Mouse (Mus musculus): ENCODE data around the gene Ifngr1. TPM values are rescaled to one million over a fixed set of nuclear protein-coding genes. Genes with fewer than 3 reads are reported as not detected.

Ifngr1 gene
- polyA plus RNA-seq, 1 experiment from 2014 or later, result 23.7 TPM

- WGBS, result 79% methylated on average over 2 of the region's 2 CpGs
- no peak overlapping the region for H3K4me3 ChIP-seq (ENCODE audit: low read depth, low read length)
- H3K27ac ChIP-seq (ENCODE audit: low read depth, low read length), result no peak overlapping the region
- no peak for ATAC-seq (replicated peaks; ENCODE audit: low FRiP score)
- H3K4me1 ChIP-seq (replicated peaks; ENCODE audit: control insufficient read depth, insufficient read depth, low read length), result no peaks in the 10 kb centered on the region
- no peaks in the 10 kb centered on the region for H3K9me3 ChIP-seq (ENCODE audit: control insufficient read depth, low read length)
- no peak for DNase-seq (ENCODE audit: low spot score)
- no peak overlapping the region for H3K9ac ChIP-seq (ENCODE audit: low read length)
- no peaks in the 10 kb centered on the region for H3K27me3 ChIP-seq (ENCODE audit: control insufficient read depth, insufficient read depth, low read length)
- no peak overlapping the region for H3K4me2 ChIP-seq (ENCODE audit: low read depth, low read length, severe bottlenecking)
- H3K36me3 ChIP-seq (ENCODE audit: control insufficient read depth, insufficient read depth, low read length), result no peaks in the 10 kb centered on the region
Measured at GRCm38 (mm10) chr10:19645119-19645518, 53.4 kb downstream of the Ifngr1 start.

GRCm38 (mm10) chr10:19657426-19657825, 65.7 kb downstream of the Ifngr1 start:
- DNase-seq (ENCODE audit: low spot score) (no peak), ATAC-seq (replicated peaks; ENCODE audit: low FRiP score) (no peak)
- Histone ChIP-seq H3K4me2 (ENCODE audit: low read depth, low read length, severe bottlenecking) (no peak overlapping the region), H3K9me3 (ENCODE audit: control insufficient read depth, low read length) (no peaks in the 10 kb centered on the region), H3K27me3 (ENCODE audit: control insufficient read depth, insufficient read depth, low read length) (no peaks in the 10 kb centered on the region), H3K4me3 (ENCODE audit: low read depth, low read length) (no peak overlapping the region), H3K4me1 (replicated peaks; ENCODE audit: control insufficient read depth, insufficient read depth, low read length) (no peaks in the 10 kb centered on the region), H3K9ac (ENCODE audit: low read length) (no peak overlapping the region), H3K36me3 (ENCODE audit: control insufficient read depth, insufficient read depth, low read length) (no peaks in the 10 kb centered on the region), H3K27ac (ENCODE audit: low read depth, low read length) (no peak overlapping the region)
- WGBS, result 96% methylated on average over 9 of the region's 9 CpGs

Other genes with a start within 250 kb of the Ifngr1 start
- gene Olig3, start 235.4 kb upstream of the Ifngr1 start, polyA plus RNA-seq (2014; fragmentation: Nextera tagmentation; extraction: Ambion mirVana), result 23.8 and 26.8 TPM in 2 replicates
- not detected in 2 replicates for gene Il22ra2, start 30.0 kb downstream of the Ifngr1 start, polyA plus RNA-seq (2014; fragmentation: Nextera tagmentation; extraction: Ambion mirVana)
- not detected in 2 replicates for gene Il20ra, start 120.6 kb downstream of the Ifngr1 start, polyA plus RNA-seq (2014; fragmentation: Nextera tagmentation; extraction: Ambion mirVana)

Measured in forebrain, embryonic 11.5 days (tissue).